Mouse (Mus musculus) heart, postnatal 25 days (tissue): ENCODE results near the gene Fanca. TPM values are rescaled to one million over a fixed set of nuclear protein-coding genes. Genes with fewer than 3 reads are reported as not detected.
"Not testable (repeated sequence)": the region's sequence is repeated elsewhere in the genome, so short reads cannot be mapped to it uniquely, and the experiment has no call there.

Experiments used
- DNase-seq: peaks from one replicate; pipeline ENCODE4 v3.0.0; 2022; ENCODE audit warnings: low spot score
- intact Hi-C: fragments of 180-260 bp; cut with DNase I; formaldehyde crosslinking; loops from one replicate; pipeline ENCODE4 v1.15.1; 2025
- total RNA-seq, 2 experiments: library from RNA; stranded (reverse); gene quantifications; 2 replicates each; pipeline ENCODE4 v1.2.3; 2021

Fanca gene
- total RNA-seq, 2 experiments from 2014 or later = 1.7 to 3.0 TPM

GRCm38 (mm10) chr8:123243053-123243452 lies 75.3 kb downstream of the Fanca start:
- DNase-seq = no peak
- intact Hi-C loops = no loop called here

GRCm38 (mm10) chr8:123242107-123242923 lies 76.1 kb downstream of the Fanca start:
- intact Hi-C loops = no loop called here

GRCm38 (mm10) chr8:123239398-123239797 lies 79.0 kb downstream of the Fanca start:
- no peak for DNase-seq
- intact Hi-C loops = no loop called here

More at GRCm38 (mm10) chr8:123242107-123242923, 76.1 kb downstream of the Fanca start:
- DNase-seq = no peak

- intact Hi-C loops = no loop called here
- DNase-seq = peak; percentile 66
Measured at GRCm38 (mm10) chr8:123235520-123236497, 82.6 kb downstream of the Fanca start, which contains the start of gene Spata2l. TSS of gene Spata2l (minus strand) at chr8:123236233.

GRCm38 (mm10) chr8:123234918-123235519 lies 83.4 kb downstream of the Fanca start:
- DNase-seq = no peak
- intact Hi-C loops = no loop called here

- intact Hi-C loops = no loop called here
- no peak for DNase-seq
Measured at GRCm38 (mm10) chr8:123233760-123234159, 84.6 kb downstream of the Fanca start.

GRCm38 (mm10) chr8:123233300-123233699 lies 85.1 kb downstream of the Fanca start:
- intact Hi-C loops = no loop called here
- DNase-seq = no peak

GRCm38 (mm10) chr8:123232553-123232952 lies 85.8 kb downstream of the Fanca start:
- DNase-seq = no peak
- intact Hi-C loops = no loop called here

GRCm38 (mm10) chr8:123231742-123232141 lies 86.6 kb downstream of the Fanca start:
- no peak for DNase-seq
- intact Hi-C loops = no loop called here

GRCm38 (mm10) chr8:123230326-123230725 lies 88.0 kb downstream of the Fanca start:
- DNase-seq, intact Hi-C loops: not testable (repeated sequence)

- DNase-seq = no peak
- intact Hi-C loops = no loop called here
Measured at GRCm38 (mm10) chr8:123228416-123228815, 90.0 kb downstream of the Fanca start.

- intact Hi-C loops = no loop called here
- peak; percentile 88 for DNase-seq
Measured at GRCm38 (mm10) chr8:123224278-123225266, 93.8 kb downstream of the Fanca start, which contains the start of gene Cdk10. TSS of gene Cdk10 (plus strand) at chr8:123224842.

GRCm38 (mm10) chr8:123220917-123221316 lies 97.5 kb downstream of the Fanca start:
- intact Hi-C loops = no loop called here
- DNase-seq = no peak

Other genes with a start within 250 kb of the Fanca start
- gene Rpl13, start 216.2 kb downstream of the Fanca start, total RNA-seq = 100 to 1,000 TPM; 426 to 434 TPM
- under 1 TPM; 0.36 to 0.39 TPM for gene Cpne7, start 201.2 kb downstream of the Fanca start, total RNA-seq
- gene Sult5a1, start 160.3 kb downstream of the Fanca start, total RNA-seq = 1 to 10 TPM in 1 of 2 experiments, under 1 TPM in 1; 0.56 to 1.1 TPM
- gene Dpep1, start 132.3 kb downstream of the Fanca start, total RNA-seq = 10 to 100 TPM; 29.6 to 30.7 TPM
- 10 to 100 TPM; 57.1 to 68.6 TPM for gene Chmp1a, start 105.8 kb downstream of the Fanca start, total RNA-seq
- gene Spata33, start 105.7 kb downstream of the Fanca start, total RNA-seq = 10 to 100 TPM; 30.2 to 30.6 TPM
- 10 to 100 TPM; 22.7 to 24.3 TPM for gene Cdk10, start 93.7 kb downstream of the Fanca start, total RNA-seq
- 1 to 10 TPM; 5.9 to 6.8 TPM for gene Spata2l, start 82.3 kb downstream of the Fanca start, total RNA-seq
- gene Zfp276, start 64.4 kb downstream of the Fanca start, total RNA-seq = 10 to 100 TPM; 11.9 to 12.1 TPM
- 10 to 100 TPM; 29.9 to 31.2 TPM for gene Vps9d1, start 64.2 kb downstream of the Fanca start, total RNA-seq
- under 1 TPM; 0.10 to 0.20 TPM for gene Spire2, start 14.1 kb upstream of the Fanca start, total RNA-seq
- 100 to 1,000 TPM; 113 to 157 TPM for gene Tcf25, start 55.2 kb upstream of the Fanca start, total RNA-seq
- not detected for gene Mc1r, start 88.5 kb upstream of the Fanca start, total RNA-seq
- under 1 TPM; 0.25 to 0.34 TPM for gene Tubb3, start 92.8 kb upstream of the Fanca start, total RNA-seq
- 10 to 100 TPM; 56.9 to 59.6 TPM for gene Def8, start 105.0 kb upstream of the Fanca start, total RNA-seq
- 10 to 100 TPM; 58.0 to 58.2 TPM for gene Afg3l1, start 159.3 kb upstream of the Fanca start, total RNA-seq
- not detected for gene Dbndd1, start 196.9 kb upstream of the Fanca start, total RNA-seq
- gene Gas8, start 200.3 kb upstream of the Fanca start, total RNA-seq = 1 to 10 TPM; 4.6 TPM